Mouse (Mus musculus) lung, postnatal 0 days (tissue): Measurements from ENCODE around the gene Fbln7. TPM values are rescaled to one million over a fixed set of nuclear protein-coding genes. Genes with fewer than 3 reads are reported as not detected.

Experiments used
- ATAC-seq: fragments of 200-750 bp; cut with Nextera tagmentation; 2 replicates; pipeline ENCODE4 v1.8.0; 2017; ENCODE audit warnings: moderate library complexity
- DNase-seq: peaks from one replicate; pipeline ENCODE4 v3.0.0-alpha.2; 2016; ENCODE audit warnings: low spot score
- H3K27ac ChIP-seq: fragments of 300-500 bp; sonication (generic); 2 replicates; pipeline ENCODE4 v1.5.1; 2014; ENCODE audit warnings: antibody characterized with exemption, mild to moderate bottlenecking, low read length, mixed read lengths
- H3K27me3 ChIP-seq: fragments of 300-500 bp; sonication (generic); replicated peaks from 2 replicates; pipeline ENCODE4 v1.6.1; 2014; ENCODE audit warnings: low read length, mixed read lengths; ENCODE audit not compliant: insufficient read depth
- H3K36me3 ChIP-seq: fragments of 300-500 bp; sonication (generic); 2 replicates; pipeline ENCODE4 v1.6.1; 2014; ENCODE audit warnings: low read length, mixed read lengths; ENCODE audit not compliant: insufficient read depth
- H3K4me1 ChIP-seq: fragments of 300-500 bp; sonication (generic); 2 replicates; pipeline ENCODE4 v1.6.1; 2014; ENCODE audit warnings: antibody characterized with exemption, low read depth, low read length, mixed read lengths; ENCODE audit not compliant: insufficient read depth
- H3K4me2 ChIP-seq: fragments of 300-500 bp; sonication (generic); replicated peaks from 2 replicates; pipeline ENCODE4 v1.6.1; 2014; ENCODE audit warnings: low read depth, mild to moderate bottlenecking, low read length, moderate library complexity, mixed read lengths
- H3K4me3 ChIP-seq: fragments of 300-500 bp; sonication (generic); 2 replicates; pipeline ENCODE4 v1.5.1; 2014; ENCODE audit warnings: low read depth, low read length
- H3K9ac ChIP-seq: fragments of 300-500 bp; sonication (generic); replicated peaks from 2 replicates; pipeline ENCODE4 v1.6.1; 2014; ENCODE audit warnings: low read depth, mild to moderate bottlenecking
- H3K9me3 ChIP-seq: fragments of 300-500 bp; sonication (generic); 2 replicates; pipeline ENCODE4 v1.6.1; 2016; ENCODE audit warnings: low read length, mixed read lengths
- CTCF ChIP-seq: IDR thresholded peaks from 2 replicates; pipeline ENCODE4 v1.5.1; 2016; ENCODE audit warnings: antibody characterized with exemption, mild to moderate bottlenecking
- EP300 ChIP-seq: IDR thresholded peaks from 2 replicates; pipeline ENCODE4 v1.6.1; 2016; ENCODE audit warnings: antibody characterized with exemption, mild to moderate bottlenecking, control low read depth
- WGBS: fragments of 180-500 bp; shearing (Covaris S2); extraction: QIAGEN DNeasy Blood & Tissue Kit; methylation state at CpG from one replicate; pipeline ENCODE4 v1.1.7; 2014; 5-methylcytosine and 5-hydroxymethylcytosine counted together
- polyA plus RNA-seq: library from polyadenylated mRNA; unstranded; fragments of >200 nt; fragmentation: Nextera tagmentation; extraction: Ambion mirVana; gene quantifications from 2 replicates; pipeline ENCODE4 v1.2.1, GENCODE M21; 2015

Fbln7 gene
- polyA plus RNA-seq, 1 experiment from 2014 or later, result 0.64 TPM

DNA sequence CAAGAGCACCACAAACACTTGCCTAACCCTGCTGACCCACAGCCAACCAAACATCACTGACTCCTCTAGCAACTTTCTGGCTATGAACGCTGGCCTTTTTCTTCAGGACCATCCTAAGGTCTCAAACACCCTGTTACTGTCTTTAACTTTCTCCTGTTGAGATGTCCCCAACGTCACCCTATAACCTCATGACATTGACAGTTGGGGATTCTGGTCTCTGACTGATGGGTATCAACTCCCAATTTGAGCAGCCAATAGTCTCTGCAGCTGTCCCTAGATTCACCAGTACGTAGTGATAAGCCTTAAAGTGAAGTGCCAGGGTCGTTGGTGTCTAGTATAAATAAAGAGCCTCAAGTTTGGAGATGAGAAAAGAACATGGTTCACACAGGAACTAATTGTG, 52.2 kb downstream of the Fbln7 start:
- ATAC-seq (no peak), DNase-seq (no peak)
- H3K27me3 ChIP-seq, result no peaks in the 10 kb centered on the region
- no peaks in the 10 kb centered on the region for H3K9me3 ChIP-seq
- H3K9ac ChIP-seq, result no peak overlapping the region
- H3K4me1 ChIP-seq, result no peaks in the 10 kb centered on the region
- 62% methylated on average over 4 of the region's 4 CpGs for WGBS
- H3K27ac ChIP-seq, result no peak overlapping the region
- H3K4me3 ChIP-seq, result no peak overlapping the region
- no peaks in the 10 kb centered on the region for H3K36me3 ChIP-seq
- no peak for TF ChIP-seq CTCF
- TF ChIP-seq EP300, result no peak
- no peak overlapping the region for H3K4me2 ChIP-seq

DNA sequence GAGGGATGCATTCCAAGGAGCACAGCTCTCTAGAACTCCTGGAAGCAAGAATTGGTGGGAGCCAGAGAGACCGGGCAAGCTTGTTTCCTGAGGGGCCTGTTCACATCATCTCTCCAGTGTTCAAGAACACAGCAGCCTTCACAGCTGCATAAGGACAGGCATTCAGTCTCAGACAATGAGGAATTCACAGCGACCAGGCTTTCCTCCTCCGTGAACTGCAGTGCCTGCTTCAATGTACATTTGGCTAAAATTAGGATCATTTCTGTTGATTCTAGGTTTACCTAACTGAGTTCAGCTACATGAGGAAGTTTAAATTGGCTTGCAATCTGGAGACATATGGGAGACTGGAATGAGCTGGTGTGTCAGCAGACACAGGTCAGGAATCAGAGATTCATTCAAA, 53.7 kb downstream of the Fbln7 start:
- ATAC-seq, result no peak
- WGBS, result 62% methylated on average over 3 of the region's 3 CpGs
- H3K27ac ChIP-seq, result no peak overlapping the region
- H3K4me3 ChIP-seq, result no peak overlapping the region
- H3K9me3 ChIP-seq, result no peaks in the 10 kb centered on the region
- no peak for TF ChIP-seq CTCF
- TF ChIP-seq EP300, result no peak
- H3K9ac ChIP-seq, result no peak overlapping the region
- H3K4me2 ChIP-seq, result no peak overlapping the region
- no peaks in the 10 kb centered on the region for H3K4me1 ChIP-seq
- no peaks in the 10 kb centered on the region for H3K27me3 ChIP-seq
- no peaks in the 10 kb centered on the region for H3K36me3 ChIP-seq
- no peak for DNase-seq

DNA sequence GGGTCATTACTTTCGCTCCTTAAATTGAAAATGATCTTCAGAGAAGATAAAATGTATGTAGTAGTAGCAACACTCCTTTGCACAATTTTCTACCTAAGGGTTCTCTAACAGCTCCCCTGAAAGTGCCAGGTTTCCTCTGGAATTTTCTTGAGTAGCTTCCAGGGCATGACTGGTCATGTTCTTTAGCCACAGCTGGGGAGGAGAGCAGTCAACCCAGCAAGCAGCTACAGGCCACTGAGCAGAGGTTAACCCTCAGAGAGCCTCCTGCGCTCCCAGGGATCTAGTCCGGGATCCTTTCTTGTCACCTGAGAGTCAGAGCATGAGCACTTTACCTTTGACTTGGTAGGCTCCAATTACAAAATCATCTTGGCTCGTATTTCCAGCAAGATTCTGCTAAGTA, 62.0 kb downstream of the Fbln7 start:
- TF ChIP-seq EP300 (no peak), CTCF (no peak)
- Histone ChIP-seq H3K4me1 (no peaks in the 10 kb centered on the region), H3K9ac (no peak overlapping the region), H3K9me3 (no peaks in the 10 kb centered on the region), H3K4me2 (no peak overlapping the region), H3K27me3 (no peaks in the 10 kb centered on the region), H3K4me3 (no peak overlapping the region), H3K27ac (no peak overlapping the region), H3K36me3 (no peaks in the 10 kb centered on the region)
- DNase-seq (no peak), ATAC-seq (no peak)
- 89% methylated on average over 4 of the region's 4 CpGs for WGBS

- Histone ChIP-seq H3K4me1 (no peaks in the 10 kb centered on the region), H3K4me2 (no peak overlapping the region), H3K9me3 (no peaks in the 10 kb centered on the region), H3K9ac (no peak overlapping the region), H3K27ac (no peak overlapping the region), H3K36me3 (no peaks in the 10 kb centered on the region), H3K27me3 (no peaks in the 10 kb centered on the region), H3K4me3 (no peak overlapping the region)
- no peak for ATAC-seq
- TF ChIP-seq EP300 (no peak), CTCF (no peak)
- 72% methylated on average over 3 of the region's 3 CpGs for WGBS
- no peak for DNase-seq
These were observed 65.7 kb downstream of the Fbln7 start for GRCm38 (mm10) chr2:128928446-128928845.

DNA sequence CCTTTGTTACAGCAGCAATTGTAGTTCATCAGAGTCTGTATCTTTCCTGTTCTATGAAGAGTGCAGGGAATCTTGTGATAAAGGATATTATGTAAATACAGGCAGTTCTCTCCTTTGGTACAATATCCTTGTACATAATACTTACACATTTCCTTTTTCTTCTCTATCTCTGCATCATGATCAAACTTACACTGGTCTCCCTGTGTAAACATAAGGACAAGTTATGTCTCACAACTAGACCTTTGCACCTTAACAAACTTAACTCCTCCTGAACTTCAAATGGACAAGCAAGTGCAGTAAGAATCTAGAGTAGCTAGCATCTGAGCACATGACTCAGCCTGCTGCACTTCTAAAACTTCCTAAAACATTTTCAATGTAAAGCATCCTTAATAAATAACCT, 67.9 kb downstream of the Fbln7 start:
- Histone ChIP-seq H3K4me3 (no peak overlapping the region), H3K4me1 (no peaks in the 10 kb centered on the region), H3K9me3 (no peaks in the 10 kb centered on the region), H3K27ac (no peak overlapping the region), H3K4me2 (no peak overlapping the region), H3K27me3 (no peaks in the 10 kb centered on the region), H3K9ac (no peak overlapping the region), H3K36me3 (no peaks in the 10 kb centered on the region)
- TF ChIP-seq CTCF (no peak), EP300 (no peak)
- DNase-seq, result no peak
- no peak for ATAC-seq

DNA sequence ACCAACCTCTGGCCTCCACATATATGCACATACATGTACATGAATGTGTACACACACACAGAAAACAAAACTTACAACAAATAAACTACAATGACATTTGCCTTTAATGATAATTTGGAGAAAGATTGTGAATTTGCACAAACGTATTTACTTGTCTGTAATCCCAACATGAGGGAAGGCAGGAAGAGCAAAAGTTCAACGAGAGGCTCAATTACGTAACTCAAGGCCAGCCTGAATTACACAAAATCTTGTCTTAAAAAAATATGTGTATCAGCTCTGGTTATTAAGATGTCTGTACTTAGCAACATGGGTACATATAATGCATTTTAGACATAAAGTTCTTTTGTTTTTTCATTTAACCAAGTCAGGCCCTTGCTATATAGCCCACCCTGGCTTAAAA, 73.5 kb downstream of the Fbln7 start:
- H3K9ac ChIP-seq, result no peak overlapping the region
- H3K9me3 ChIP-seq, result no peaks in the 10 kb centered on the region
- TF ChIP-seq EP300 (no peak), CTCF (no peak)
- H3K4me2 ChIP-seq, result no peak overlapping the region
- no peaks in the 10 kb centered on the region for H3K36me3 ChIP-seq
- no peaks in the 10 kb centered on the region for H3K27me3 ChIP-seq
- no peak overlapping the region for H3K27ac ChIP-seq
- no peak overlapping the region for H3K4me3 ChIP-seq
- ATAC-seq (no peak), DNase-seq (no peak)
- no peaks in the 10 kb centered on the region for H3K4me1 ChIP-seq
- 53% methylated on average over 3 of the region's 3 CpGs for WGBS
